Mouse (Mus musculus) naive thymus-derived CD4-positive, alpha-beta T cell, adult 2 months (primary cell): ENCODE measurements around the gene Abcg1.

ENCODE experiments used
- DNase-seq: peaks from one replicate; pipeline ENCODE4 v3.0.0-alpha.2; 2011; ENCODE audit warnings: low read depth

The Abcg1 gene

DNA sequence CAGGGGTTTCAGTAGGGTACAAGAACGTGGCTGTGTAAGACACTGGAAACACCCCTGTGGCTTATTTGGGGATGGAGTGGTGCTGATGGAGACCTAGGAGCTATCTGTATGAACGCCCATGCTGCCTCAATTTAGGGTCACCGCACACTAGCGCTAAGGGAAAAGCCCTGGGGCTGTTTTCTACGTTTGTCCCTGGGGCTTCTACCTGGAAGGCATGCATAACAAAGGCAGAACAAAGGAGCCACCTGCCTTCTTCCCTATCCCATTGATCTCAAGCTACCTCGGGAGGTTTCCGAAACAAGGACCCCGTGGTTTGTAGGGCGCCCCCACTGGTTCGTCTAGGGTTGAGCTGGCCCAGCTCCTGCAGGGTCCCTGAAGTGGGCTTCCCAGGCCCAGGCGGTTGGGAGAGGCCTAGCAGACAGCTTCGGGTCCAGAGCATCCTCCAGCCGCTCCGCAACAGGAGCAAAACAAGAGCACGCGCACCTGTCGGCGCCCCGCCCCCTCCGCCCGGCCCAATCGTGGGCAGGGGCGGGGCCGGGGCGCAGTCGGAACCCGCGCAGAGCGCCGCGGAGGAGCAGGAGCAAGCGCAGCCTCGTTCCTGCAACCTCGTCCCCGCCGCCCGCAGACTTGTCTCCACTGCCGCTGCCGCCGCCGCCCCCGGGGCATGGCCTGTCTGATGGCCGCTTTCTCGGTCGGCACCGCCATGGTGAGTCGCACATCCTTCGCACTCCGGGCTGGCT lies at the start of gene Abcg1:
TSS of gene Abcg1 (plus strand) at position 525 of the 740 bp plus-strand sequence.
- DNase-seq = peak; percentile 90

DNA sequence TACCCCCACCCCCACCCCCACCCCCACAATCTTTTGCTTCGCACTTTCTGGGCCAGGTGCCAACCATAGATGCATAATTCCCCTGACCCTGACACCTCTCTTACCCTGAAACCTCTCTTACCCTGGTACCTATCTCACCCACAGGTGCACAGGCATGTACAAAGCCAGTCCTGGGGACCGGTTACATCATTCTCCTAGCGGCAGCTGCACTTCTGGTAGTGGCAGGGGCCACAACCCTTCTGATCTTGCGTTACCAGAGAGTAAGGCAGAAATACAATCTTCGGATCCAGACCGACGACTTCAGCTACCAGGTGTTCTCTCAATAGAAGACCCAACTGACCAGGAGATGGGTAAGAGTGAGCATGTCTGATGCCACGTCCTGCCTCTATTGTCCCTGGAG lies 49.1 kb upstream of the Abcg1 start:
- DNase-seq = no peak

DNA sequence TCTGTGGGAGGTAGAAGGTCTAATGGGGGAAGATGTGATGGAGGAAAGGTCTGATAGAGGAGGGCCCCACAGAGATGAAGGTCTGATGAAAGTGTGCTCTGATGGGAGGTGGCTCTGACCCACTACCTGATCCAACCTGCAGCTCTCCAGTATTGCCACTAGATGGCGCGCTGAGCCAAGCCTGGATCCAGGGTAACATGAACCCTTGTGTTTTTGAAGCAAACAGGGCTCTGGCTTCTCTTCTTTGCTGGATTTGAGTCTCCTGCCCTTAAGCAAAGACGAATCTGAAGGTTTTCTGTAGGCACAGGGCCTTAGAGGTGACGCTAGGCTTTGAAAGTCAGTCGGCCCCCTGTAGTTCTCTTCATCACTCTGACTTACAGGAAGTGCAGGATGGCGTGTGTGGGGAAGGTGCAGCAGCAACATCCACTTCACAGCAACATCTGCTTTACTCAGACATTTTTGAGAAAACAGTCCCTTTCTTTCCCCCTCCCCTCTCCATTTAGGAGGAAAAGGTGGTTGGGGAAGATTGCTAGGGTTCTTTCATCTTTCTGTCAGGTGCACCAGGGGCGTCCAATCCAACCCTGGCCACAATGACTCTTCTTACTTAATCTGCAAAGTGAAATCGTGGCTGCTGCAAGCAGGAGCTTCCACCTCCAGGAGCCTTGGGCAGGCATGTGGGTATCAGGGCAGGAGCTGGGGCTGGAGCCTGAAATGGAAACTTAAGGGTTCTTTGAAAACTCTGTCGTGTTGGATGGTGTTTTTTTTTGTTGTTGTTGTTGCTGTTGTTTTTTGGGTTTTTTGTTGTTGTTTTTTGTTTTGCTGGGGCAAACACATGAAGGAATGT lies 45.7 kb upstream of the Abcg1 start:
- DNase-seq = peak; percentile 90

DNA sequence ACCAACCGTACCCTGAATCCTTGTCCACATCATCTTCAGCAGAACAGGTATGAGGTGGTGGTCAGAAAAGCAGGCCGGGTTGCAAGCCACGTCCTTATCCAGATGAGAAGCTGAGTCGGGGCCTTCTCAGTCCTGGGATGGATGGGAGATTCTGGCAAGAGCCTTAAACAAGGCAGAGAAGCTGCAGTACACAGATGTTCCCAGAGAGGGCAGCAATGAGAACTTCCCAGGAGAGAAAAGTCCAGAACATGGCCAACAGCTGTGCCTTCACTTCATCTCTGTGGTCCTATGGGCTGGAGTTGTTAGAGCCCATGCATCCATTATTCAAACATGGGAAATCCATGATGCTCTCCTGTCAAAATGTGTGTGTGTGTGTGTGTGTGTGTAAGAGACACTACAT lies 39.2 kb upstream of the Abcg1 start:
- peak; percentile 88 for DNase-seq

DNA sequence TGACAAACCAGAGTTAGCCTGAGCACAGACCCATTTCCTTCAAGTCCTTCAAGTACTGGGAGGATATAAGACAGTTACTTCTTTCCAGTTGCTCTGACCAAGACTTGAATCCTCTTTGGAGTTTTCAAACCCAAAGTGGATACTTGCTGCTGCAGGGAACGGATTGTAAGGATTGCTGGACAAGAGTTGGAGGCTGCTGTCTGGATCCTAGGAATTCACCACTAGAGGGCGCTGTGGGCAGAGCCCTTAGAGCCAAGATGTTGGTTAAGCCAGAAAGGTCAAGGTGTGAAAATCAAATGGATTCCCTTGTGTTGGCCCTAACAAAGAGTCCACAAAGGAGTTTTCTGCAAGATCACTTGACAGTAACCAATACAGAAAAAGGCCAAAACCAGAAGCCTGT lies 38.0 kb upstream of the Abcg1 start:
- peak; percentile 87 for DNase-seq

DNA sequence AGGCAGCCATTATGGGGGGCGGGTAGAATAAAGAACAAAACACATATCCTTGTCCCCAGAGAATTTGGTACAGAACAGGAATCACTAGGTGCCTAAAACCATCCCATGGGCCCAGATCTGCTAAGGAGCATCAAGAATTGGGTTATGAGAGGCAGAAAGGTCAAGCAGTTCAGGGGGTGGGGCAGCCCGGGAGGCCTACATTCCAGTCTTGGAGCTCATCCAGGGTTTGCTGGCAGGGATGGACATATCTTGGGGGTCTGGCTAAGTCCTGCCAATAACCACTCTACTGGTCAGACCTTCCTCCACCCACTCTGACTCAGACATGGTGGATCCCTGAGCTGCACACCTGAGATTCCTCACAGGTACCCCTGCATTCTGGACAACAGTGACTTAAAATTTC lies 37.4 kb upstream of the Abcg1 start:
- DNase-seq = no peak

DNA sequence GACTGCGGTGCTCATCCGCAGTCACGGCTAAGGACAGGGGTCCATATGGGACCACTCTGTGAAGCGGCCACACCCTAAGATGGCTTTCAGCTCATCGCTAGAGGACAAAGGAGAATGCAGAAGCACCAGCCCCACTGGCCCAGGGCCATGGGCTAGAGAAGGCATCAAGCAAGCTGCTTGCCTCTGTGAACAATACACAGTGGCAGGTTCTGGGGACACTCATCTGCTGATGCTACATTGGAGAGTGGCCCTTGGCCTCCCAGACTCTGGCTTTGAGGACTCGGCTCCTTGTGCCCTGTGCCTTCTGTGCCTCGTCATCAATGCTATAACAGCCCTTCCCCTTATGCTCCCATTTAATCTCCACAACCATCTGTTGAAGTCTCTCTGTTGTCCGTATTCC lies 36.2 kb upstream of the Abcg1 start:
- DNase-seq = no peak

DNA sequence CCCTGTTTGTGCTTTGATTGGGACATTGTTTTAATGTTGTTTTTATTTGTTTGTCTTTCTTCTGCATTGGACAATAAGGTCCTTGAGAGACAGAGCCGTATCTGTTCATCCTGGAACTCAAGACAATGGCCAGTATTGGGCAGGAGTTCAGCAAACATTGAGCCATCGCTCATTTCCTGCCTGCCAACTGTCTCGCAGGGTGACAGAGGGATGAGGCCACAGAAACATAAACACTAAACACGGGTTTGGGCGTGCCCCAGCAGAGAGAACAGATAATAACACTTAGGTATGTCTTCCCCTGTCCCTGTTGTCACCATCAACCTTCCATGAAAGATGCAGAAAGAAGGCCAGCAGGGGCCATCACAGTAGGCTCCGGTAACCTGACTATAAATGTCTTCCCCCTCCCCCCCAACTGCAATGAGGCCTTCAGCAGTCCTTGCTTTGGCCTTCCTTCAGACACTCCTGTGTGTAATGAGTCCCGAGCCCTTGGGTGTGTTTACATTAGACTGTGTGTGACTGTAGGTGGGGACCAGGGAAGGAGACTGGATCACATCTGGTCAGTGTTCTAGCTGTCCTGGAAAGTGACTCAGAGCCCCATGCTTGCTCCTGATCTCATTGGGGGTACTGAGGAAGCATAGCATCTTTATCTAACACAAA lies 33.2 kb upstream of the Abcg1 start:
- no peak for DNase-seq

DNA sequence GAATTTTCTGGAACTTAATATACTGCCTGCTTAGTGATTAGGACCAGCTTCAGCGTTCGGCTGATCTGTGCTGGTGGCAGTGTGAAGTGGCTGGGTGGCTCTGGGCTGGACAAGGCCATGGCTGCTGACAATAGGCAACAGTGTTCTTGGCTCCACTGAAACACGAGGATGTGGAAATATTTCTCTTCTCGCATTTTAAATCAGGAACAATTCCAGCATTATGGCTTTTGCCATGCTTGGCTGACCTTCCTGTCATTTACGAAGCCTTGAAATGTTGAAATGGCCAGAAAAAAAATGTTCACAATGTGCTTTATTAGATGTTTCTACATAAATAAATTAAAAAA lies 32.7 kb upstream of the Abcg1 start:
- DNase-seq = no peak

DNA sequence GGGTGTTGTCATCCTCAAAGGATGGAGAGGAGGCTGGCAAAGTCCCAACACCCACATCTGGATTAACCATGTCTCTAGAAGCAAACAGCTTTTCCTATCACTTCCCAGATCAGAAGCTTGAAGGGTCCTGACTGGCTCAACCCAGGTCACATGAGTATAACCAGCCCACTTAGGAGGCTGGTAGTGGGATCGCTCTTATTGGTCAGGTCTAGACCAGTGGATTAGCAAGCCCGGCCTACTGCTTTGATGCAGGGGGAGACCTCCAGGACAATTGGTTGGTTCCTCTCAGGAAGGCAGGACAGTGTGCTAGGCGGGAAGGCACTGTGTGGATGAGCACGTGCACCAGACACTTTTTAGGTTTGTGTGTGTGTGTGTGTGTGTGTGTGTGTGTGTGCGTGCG lies 30.5 kb upstream of the Abcg1 start:
- DNase-seq = no peak

DNA sequence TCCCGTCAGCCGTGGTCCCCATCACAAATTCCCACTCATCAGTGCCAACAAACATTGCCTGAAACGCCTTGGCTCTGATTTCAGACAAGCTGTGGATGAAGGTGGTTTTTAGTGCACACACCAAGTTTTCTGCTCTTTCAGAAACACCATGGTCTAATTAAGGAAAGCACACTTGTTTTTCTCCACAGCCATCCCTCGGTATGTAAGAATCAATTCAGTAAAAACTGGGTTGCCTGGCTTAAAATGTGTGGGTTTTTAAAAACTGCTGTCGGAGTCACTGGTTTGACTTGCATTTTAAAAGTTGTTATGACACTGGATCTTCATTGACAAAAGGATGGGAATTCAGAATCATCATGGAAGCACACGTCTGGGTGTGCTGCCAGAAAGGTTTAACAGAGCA lies 29.8 kb upstream of the Abcg1 start:
- no peak for DNase-seq

DNA sequence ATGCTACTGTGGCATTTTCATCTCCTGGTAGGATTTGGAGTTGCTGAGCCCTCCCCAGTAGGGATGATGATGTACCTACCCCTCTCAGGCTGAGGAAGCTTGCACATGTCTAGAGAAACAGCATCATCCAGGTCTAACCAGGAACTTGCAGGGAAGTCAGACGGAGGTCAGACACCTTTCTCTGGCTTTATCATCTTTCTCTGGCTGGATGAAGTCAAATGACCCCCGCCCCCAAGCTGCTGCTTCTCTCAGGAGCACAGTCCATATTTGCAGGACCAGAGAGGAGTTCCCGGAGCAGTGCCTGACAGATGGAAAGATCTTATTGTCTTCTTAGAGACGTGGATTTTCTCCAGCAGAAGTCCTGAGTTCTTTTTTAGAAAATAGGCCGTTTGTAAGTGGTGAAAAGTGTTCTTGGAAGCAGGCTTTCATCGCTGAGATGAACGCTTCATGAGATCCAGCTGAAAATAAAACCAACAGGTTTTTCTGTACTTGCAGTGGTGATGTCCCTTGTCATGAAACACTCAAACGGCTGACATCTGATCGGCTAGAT lies 28.6 kb upstream of the Abcg1 start:
- no peak for DNase-seq

DNA sequence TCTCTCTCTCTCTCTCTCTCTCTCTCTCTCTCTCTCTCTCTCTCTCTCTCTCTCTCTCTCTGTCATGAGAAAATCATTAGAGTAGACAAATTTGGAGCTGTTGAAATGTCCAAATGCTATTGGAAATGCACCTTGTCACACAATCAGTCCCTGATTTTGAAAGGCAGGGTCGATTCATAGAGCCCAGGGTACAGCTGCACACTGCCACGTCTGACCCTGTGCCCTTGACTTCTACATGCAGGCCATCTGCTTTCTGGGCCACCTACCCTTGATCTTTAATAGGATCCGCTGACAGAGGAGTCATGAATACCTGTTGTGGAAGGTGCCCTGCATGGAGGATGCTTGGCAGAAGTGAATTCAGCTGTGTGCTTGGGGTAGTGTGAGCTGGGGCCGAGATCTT lies 28.1 kb upstream of the Abcg1 start:
- no peak for DNase-seq

DNA sequence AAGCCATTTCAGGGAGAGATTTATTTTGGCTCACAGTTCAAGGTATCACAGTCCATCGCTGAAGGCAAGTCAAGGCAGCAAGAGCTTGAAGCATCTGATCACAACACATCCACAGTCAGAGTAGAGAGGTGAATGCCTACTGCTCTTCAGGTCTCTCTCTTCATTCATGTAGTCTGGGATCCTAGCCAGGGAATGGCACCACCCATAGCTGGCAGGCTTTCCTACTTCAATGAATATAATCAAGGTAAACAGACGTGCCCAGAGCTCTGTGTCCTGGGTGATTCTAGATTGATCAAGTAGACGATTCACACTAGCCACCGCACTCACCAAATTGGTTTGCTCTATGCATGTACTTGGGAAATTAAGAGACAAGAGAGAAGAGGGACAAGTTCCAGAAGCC lies 25.1 kb upstream of the Abcg1 start:
- no peak for DNase-seq

DNA sequence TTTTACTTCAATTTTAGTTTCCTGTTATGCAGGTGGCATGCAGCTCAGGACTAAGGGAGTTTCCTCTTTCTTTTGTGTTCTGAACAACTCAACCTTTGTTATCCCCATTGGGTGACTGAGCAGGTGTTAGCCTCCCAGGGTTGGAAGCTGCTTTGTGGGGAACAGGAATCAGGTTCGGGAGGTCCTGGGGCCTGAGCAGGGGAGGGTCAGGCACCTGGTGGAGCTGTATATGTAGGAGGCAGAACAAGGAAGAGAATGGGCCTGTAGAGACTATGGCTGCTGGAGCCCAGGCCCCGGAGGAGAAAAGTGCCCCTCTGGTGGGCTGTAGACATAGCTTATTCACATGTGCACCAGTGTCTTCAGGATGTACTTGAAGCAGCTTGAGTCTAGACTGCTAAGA lies 24.2 kb upstream of the Abcg1 start:
- peak; percentile 41 for DNase-seq

DNA sequence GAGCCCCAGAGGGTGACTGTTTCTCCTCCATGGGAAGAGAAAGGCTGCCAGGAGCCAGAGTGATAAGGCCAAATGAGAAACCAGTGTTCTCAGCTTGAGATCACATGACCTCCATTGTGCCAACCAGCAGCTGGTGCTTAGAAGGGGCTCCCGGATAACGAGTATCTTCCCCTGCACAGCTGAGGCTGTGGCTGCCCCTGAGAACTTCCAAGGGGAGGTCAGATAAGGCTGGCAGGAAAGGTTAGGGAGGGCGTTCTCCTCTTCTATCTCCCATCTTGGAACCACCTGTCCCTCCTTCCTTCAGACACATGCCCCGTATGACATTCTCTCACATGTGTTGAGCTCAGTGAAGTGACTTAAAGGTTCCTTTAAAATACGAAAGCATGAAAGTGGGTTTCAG lies 23.3 kb upstream of the Abcg1 start:
- no peak for DNase-seq

DNA sequence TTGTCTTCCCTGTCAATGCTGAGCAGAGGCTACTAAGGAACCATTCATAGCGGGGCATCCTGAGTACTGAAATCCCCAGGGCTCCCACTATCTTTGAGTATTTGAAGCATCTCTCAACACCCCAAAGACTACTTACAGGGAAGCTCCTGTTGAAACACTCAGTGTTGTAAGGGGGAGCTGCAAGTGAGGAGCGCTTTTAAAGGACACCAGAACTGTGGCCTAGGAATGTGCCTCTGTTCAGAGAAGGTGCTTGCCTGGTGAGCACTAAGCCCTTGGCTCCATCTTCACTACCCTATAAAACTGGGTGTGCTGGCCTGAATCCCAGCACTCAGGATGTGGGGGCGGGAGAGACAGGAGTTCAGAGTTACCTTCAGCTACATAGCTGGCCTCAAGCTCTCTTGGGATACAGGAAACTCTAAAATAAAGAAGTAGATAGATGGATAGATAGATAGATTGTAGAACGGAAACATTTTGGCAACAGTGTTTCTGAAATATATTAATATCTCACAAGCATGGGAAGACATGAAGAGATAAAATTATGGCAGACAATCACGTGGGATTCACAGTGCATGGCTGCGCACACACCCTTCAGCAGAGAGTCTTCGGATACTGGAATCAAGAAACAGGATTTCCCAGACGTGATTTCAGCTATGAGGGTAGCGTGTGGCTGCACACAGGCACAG lies 22.7 kb upstream of the Abcg1 start:
- DNase-seq = no peak

DNA sequence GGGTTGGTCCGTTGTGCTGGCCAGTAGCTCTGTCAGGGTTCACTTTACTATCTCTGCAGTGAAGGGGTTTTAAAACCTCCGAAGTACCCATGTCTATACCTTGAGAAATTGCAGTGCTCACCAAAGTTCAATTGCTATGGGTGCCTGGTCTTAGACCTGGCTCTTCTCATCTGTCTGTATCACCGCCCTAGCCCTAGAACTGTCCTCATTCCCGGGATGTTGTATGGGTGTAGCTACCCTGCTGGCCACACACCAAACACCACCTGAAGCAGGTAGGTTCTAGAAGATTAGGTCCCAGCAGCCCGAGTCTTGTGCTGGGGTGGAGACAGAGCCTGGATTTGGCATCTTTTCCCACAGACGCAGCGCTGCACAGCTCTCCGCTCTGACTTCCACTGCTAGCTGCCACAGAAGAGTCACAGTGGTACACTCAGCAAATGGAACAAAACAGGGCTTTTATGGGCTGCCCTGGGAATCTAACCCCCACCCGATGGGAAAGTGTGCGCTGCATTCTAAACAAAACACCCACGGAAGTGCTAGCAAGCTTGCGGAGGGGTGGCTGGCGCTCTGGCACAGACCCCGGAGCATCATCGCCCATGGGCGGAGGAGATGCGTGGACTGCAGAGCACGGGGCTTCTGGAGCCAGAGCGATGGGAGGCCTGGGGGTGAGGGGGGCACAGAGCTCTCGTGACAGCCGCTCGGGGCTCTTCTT lies 21.2 kb upstream of the Abcg1 start:
- no peak for DNase-seq

DNA sequence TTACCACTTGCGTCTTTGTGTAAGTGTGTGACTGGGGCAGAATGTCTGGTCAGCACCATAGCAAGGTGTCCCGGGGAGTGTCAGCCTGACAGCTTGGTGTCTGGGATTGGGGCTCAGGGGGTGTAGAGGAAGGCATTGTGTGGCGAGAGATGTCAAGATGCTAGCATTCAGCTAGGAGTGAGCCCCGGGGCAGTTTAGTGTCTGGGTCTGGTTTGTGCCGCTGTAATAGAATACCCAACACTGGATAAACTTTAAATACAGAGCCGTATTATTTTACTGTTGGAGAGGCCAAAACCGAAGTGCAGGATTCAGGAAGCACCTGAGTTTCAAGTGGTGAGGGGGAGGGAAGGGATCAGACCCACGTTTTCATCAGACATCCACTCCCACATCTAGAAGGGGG lies 20.1 kb upstream of the Abcg1 start:
- DNase-seq = no peak

DNA sequence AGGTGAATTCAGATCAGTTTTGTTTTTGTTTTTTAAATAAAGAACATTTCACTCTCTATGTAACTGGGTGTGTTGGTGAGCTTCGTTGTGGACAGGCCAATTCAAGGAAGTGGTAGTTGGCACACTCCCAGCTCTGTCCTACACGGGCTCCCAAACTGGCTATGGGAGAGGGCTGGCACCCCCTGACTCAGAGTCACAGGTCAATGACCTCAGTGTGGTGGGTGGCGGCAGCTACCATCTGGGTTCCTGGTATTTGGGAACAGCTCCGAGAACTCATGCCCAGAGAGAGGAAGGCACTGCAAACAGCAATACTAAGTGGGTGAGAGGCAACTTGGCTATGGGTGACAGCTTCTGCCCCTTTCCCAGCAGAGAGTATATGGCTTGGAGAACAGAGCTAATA lies 19.1 kb upstream of the Abcg1 start:
- DNase-seq = no peak

DNA sequence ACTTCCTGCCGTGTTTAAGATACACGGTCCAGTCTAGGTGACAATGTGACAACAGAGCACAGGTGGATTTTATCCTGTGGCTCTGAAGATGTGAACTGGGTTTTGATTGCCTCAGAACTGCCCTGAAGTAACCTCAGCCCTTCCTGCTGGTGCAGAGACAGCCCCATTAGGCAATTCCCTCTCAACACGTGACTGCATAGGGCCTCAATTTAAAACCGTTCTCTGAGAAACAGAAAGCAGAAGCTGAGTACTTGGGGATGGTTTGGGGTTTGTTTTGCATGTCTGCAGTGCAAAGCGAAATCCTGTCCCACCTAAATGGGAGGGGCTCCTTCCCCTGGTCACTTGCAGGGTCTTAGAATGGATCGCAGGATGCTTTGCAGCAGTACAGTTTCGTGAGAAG lies 17.8 kb upstream of the Abcg1 start:
- peak; percentile 86 for DNase-seq

DNA sequence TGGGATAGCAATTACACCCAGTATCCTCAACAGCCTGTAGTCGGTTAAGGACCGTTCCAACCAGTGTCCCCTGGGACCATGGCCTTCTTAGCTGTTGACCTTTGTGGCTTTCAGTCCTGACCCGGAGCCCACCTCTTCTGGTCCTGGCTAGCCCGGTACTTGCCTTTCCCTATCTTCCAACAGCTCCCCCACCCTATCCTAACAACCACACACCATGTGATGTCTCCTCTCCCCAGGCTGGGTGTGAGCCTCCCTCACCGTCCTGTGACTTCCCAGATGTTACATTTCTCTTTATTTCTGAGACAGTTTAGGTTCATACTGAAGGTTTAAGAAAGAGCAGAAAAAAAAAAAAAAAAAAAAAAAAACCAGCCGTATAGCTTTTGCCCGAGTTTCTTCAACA lies 17.1 kb upstream of the Abcg1 start:
- DNase-seq = no peak
